Mouse (Mus musculus) left cerebral cortex, adult 2 months (tissue): Measurements from ENCODE around the gene Gas7. TPM values are rescaled to one million over a fixed set of nuclear protein-coding genes. Genes with fewer than 3 reads are reported as not detected.

Source experiments
- DNase-seq, 2 experiments: peaks; one replicate each; pipeline ENCODE4 v3.0.0; 2021 to 2022; ENCODE audit warnings: low spot score in 2 of 2, mixed read lengths in 1 of 2; ENCODE audit errors: extremely low spot score in 1 of 2
- H3K27ac ChIP-seq: fragments of 200-600 bp; 2 replicates; pipeline ENCODE4 v1.8.1; 2022
- H3K4me3 ChIP-seq: fragments of 200-600 bp; 2 replicates; pipeline ENCODE4 v1.8.1; 2022
- CTCF ChIP-seq: fragments of 200-600 bp; IDR thresholded peaks from 2 replicates; pipeline ENCODE4 v1.8.1; 2022; ENCODE audit warnings: antibody characterized with exemption, mild to moderate bottlenecking, moderate library complexity
- intact Hi-C: fragments of 180-260 bp; cut with DNase I; formaldehyde crosslinking; loops from one replicate; pipeline ENCODE4 v1.15.1; 2025
- total RNA-seq, 2 experiments: library from RNA; stranded (reverse); gene quantifications; 2 replicates each; pipeline ENCODE4 v1.2.3; 2021

The Gas7 gene
- total RNA-seq, 2 experiments from 2014 or later = 539 to 559 TPM

GRCm38 (mm10) chr11:67455527-67455981 is 317 bp downstream of the Gas7 start:
- TF ChIP-seq CTCF = no peak
- intact Hi-C loops = loop anchor here (5.0 kb wide), 1 partner anchor 343 kb away; no protein-coding TSS in a partner anchor
- H3K27ac ChIP-seq = peak overlapping the region; percentile 80
- H3K4me3 ChIP-seq = peak overlapping the region; percentile 66
- DNase-seq = peak in 1 of 2 experiments; percentile 20

GRCm38 (mm10) chr11:67456029-67456428 is 792 bp downstream of the Gas7 start:
- peak overlapping the region; percentile 80 for H3K27ac ChIP-seq
- intact Hi-C loops = loop anchor here (5.0 kb wide), 1 partner anchor 344 kb away; no protein-coding TSS in a partner anchor
- no peak for DNase-seq
- TF ChIP-seq CTCF = no peak
- H3K4me3 ChIP-seq = peak overlapping the region; percentile 66

- peak; percentile 65 for TF ChIP-seq CTCF
- intact Hi-C loops = loop anchor here (2.0 to 5.0 kb wide), 2 partner anchors 189 to 346 kb away; no protein-coding TSS in a partner anchor
- H3K27ac ChIP-seq = no peak overlapping the region
- DNase-seq = no peak
- H3K4me3 ChIP-seq = no peak overlapping the region
These were observed 2.9 kb downstream of the Gas7 start for GRCm38 (mm10) chr11:67458171-67458570.

- no peak for DNase-seq
- TF ChIP-seq CTCF = no peak
- peak overlapping the region; percentile 44; the same call in 1 of the 2 replicates for H3K27ac ChIP-seq
- no peak overlapping the region for H3K4me3 ChIP-seq
- intact Hi-C loops = no loop called here
These were observed 11.9 kb downstream of the Gas7 start for GRCm38 (mm10) chr11:67467132-67467531.

GRCm38 (mm10) chr11:67468846-67469245 is 13.6 kb downstream of the Gas7 start:
- H3K4me3 ChIP-seq = no peak overlapping the region
- DNase-seq = no peak
- TF ChIP-seq CTCF = no peak
- H3K27ac ChIP-seq = peak overlapping the region; percentile 76
- intact Hi-C loops = no loop called here

GRCm38 (mm10) chr11:67474590-67474989 is 19.4 kb downstream of the Gas7 start:
- TF ChIP-seq CTCF = no peak
- intact Hi-C loops = no loop called here

GRCm38 (mm10) chr11:67479534-67479933 is 24.3 kb downstream of the Gas7 start:
- intact Hi-C loops = no loop called here
- no peak overlapping the region for H3K4me3 ChIP-seq
- TF ChIP-seq CTCF = no peak

More at GRCm38 (mm10) chr11:67474590-67474989, 19.4 kb downstream of the Gas7 start:
- no peak overlapping the region for H3K27ac ChIP-seq
- no peak for DNase-seq
- H3K4me3 ChIP-seq = no peak overlapping the region

GRCm38 (mm10) chr11:67480204-67480956 is 25.1 kb downstream of the Gas7 start:
- intact Hi-C loops = no loop called here
- Histone ChIP-seq H3K27ac (0 out of 2 replicates have a peak overlapping the region, but pooled peaks have one; percentile 34), H3K4me3 (no peak overlapping the region)
- DNase-seq = no peak
- no peak for TF ChIP-seq CTCF

More at GRCm38 (mm10) chr11:67479534-67479933, 24.3 kb downstream of the Gas7 start:
- H3K27ac ChIP-seq = no peak overlapping the region
- no peak for DNase-seq

GRCm38 (mm10) chr11:67481691-67482090 is 26.5 kb downstream of the Gas7 start:
- no peak overlapping the region for H3K4me3 ChIP-seq
- TF ChIP-seq CTCF = no peak
- DNase-seq = no peak
- peak overlapping the region; percentile 28; the same call in 1 of the 2 replicates for H3K27ac ChIP-seq
- intact Hi-C loops = no loop called here

GRCm38 (mm10) chr11:67482217-67482760 is 27.1 kb downstream of the Gas7 start:
- peak overlapping the region; percentile 57 for H3K27ac ChIP-seq

GRCm38 (mm10) chr11:67488156-67488555 is 32.9 kb downstream of the Gas7 start:
- TF ChIP-seq CTCF = no peak
- Histone ChIP-seq H3K4me3 (no peak overlapping the region), H3K27ac (no peak overlapping the region)
- no peak for DNase-seq
- intact Hi-C loops = no loop called here

More at GRCm38 (mm10) chr11:67482217-67482760, 27.1 kb downstream of the Gas7 start:
- TF ChIP-seq CTCF = no peak
- DNase-seq = peak; percentile 30 to 45
- intact Hi-C loops = no loop called here
- no peak overlapping the region for H3K4me3 ChIP-seq

- Histone ChIP-seq H3K4me3 (no peak overlapping the region), H3K27ac (peak overlapping the region; percentile 24; the same call in 1 of the 2 replicates)
- no peak for TF ChIP-seq CTCF
- intact Hi-C loops = no loop called here
- no peak for DNase-seq
These were observed 34.5 kb downstream of the Gas7 start for GRCm38 (mm10) chr11:67489647-67490175.
